Mouse (Mus musculus) midbrain, embryonic 14.5 days (tissue): ENCODE measurements around the gene Rps2. TPM values are rescaled to one million over a fixed set of nuclear protein-coding genes. Genes with fewer than 3 reads are reported as not detected.

Experiments
- ATAC-seq: fragments of 200-750 bp; cut with Nextera tagmentation; 2 replicates; pipeline ENCODE4 v1.8.0; 2017; ENCODE audit warnings: moderate number of reproducible peaks, moderate library complexity; ENCODE audit not compliant: low FRiP score, low TSS enrichment
- DNase-seq: peaks from one replicate; pipeline ENCODE4 v3.0.0-alpha.2; 2015
- H3K27ac ChIP-seq: fragments of 300-500 bp; sonication (generic); replicated peaks from 2 replicates; pipeline ENCODE4 v1.5.1; 2014; ENCODE audit warnings: mild to moderate bottlenecking, low read depth, low read length, moderate library complexity
- H3K27me3 ChIP-seq: fragments of 300-500 bp; sonication (generic); 2 replicates; pipeline ENCODE4 v1.6.1; 2014; ENCODE audit warnings: low read length, control low read depth, mixed read lengths; ENCODE audit not compliant: control insufficient read depth, insufficient read depth
- H3K36me3 ChIP-seq: fragments of 300-500 bp; sonication (generic); 2 replicates; pipeline ENCODE4 v1.6.1; 2014; ENCODE audit warnings: low read length, control low read depth; ENCODE audit not compliant: control insufficient read depth, insufficient read depth
- H3K4me1 ChIP-seq: fragments of 300-500 bp; sonication (generic); 2 replicates; pipeline ENCODE4 v1.6.1; 2014; ENCODE audit warnings: mild to moderate bottlenecking, antibody characterized with exemption, low read length, control low read depth; ENCODE audit not compliant: control insufficient read depth, insufficient read depth
- H3K4me2 ChIP-seq: fragments of 300-500 bp; sonication (generic); 2 replicates; pipeline ENCODE4 v1.6.1; 2014; ENCODE audit warnings: mild to moderate bottlenecking, low read length, moderate library complexity
- H3K4me3 ChIP-seq: fragments of 300-500 bp; sonication (generic); replicated peaks from 2 replicates; pipeline ENCODE4 v1.5.1; 2014; ENCODE audit warnings: low read depth, low read length
- H3K9ac ChIP-seq: fragments of 300-500 bp; sonication (generic); replicated peaks from 2 replicates; pipeline ENCODE4 v1.6.1; 2014; ENCODE audit warnings: mild to moderate bottlenecking, low read length, moderate library complexity
- H3K9me3 ChIP-seq: fragments of 300-500 bp; sonication (generic); 2 replicates; pipeline ENCODE4 v1.6.1; 2016; ENCODE audit warnings: low read length, control low read depth, mixed read lengths; ENCODE audit not compliant: control insufficient read depth
- WGBS: fragments of 180-500 bp; shearing (Covaris S2); extraction: QIAGEN DNeasy Blood & Tissue Kit; methylation state at CpG from one replicate; pipeline ENCODE4 v1.1.7; 2014; 5-methylcytosine and 5-hydroxymethylcytosine counted together
- polyA plus RNA-seq: library from polyadenylated mRNA; unstranded; fragments of >200 nt; fragmentation: Nextera tagmentation; extraction: Ambion mirVana; gene quantifications from 2 replicates; pipeline ENCODE4 v1.2.1, GENCODE M21; 2014

Gene Rps2
- polyA plus RNA-seq, 1 experiment from 2014 or later: 824 TPM

GRCm38 (mm10) chr17:24761121-24761520 is 43.2 kb downstream of the Rps2 start:
- WGBS: 54% methylated on average over 5 of the region's 5 CpGs
- no peaks in the 10 kb centered on the region; the same call in 1 of the 2 replicates for H3K27me3 ChIP-seq

DNA sequence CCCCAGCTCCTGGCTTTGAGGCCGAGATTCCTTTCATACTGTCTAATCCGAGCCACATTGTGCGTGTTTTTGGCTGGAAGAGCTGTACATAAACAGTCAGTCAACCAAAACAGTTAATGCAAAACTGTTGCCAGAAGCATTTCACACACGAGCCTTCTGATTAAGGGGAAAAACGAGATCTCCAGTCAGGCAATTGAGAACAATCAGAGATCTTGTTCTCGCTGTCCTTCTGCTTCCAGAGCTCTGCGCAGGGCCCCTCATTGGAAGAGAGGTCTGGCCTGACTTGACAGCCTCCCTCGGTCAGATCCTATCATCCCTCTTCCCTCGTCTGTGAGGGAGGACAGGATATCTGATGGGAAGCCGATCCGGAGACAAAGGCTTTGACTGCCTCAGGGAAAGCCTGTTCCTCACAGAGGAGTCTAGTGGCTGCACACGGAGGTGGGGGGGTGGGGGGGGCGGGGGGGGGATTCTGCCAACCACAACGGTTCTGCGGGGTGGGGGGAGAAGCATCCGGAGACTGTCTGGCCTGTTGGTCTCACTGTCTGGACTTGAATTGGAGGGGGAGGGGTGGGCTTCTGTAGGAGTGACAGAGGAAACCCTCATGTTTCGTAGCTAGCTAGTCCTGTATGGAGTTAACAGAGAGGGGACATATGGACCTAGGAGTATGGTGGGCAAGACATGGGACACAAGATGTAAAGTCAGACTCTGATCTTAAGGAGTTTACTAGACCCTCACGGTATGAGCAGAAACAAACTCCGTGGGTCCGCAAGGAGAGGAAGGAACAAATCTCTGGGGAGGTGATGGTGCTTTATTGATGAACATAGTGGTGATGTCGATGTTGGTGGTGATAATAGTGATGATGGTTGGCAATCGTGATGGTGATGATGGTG is 47.3 kb downstream of the Rps2 start:
- H3K9ac ChIP-seq: no peak overlapping the region
- H3K27ac ChIP-seq: peak overlapping the region; percentile 9; the same call in 1 of the 2 replicates
- H3K36me3 ChIP-seq: no peaks in the 10 kb centered on the region
- no peak overlapping the region for H3K4me2 ChIP-seq
- no peaks in the 10 kb centered on the region for H3K9me3 ChIP-seq
- DNase-seq (peak; percentile 20), ATAC-seq (no peak)
- 50% methylated on average over 22 of the region's 22 CpGs for WGBS
- no peak overlapping the region for H3K4me3 ChIP-seq
- H3K27me3 ChIP-seq: no peaks in the 10 kb centered on the region
- H3K4me1 ChIP-seq: no peaks in the 10 kb centered on the region

More at GRCm38 (mm10) chr17:24761121-24761520, 43.2 kb downstream of the Rps2 start:
- Histone ChIP-seq H3K9ac (no peak overlapping the region), H3K4me3 (no peak overlapping the region), H3K9me3 (no peaks in the 10 kb centered on the region), H3K4me2 (no peak overlapping the region), H3K36me3 (no peaks in the 10 kb centered on the region), H3K27ac (no peak overlapping the region), H3K4me1 (no peaks in the 10 kb centered on the region)
- ATAC-seq (no peak), DNase-seq (no peak)

DNA sequence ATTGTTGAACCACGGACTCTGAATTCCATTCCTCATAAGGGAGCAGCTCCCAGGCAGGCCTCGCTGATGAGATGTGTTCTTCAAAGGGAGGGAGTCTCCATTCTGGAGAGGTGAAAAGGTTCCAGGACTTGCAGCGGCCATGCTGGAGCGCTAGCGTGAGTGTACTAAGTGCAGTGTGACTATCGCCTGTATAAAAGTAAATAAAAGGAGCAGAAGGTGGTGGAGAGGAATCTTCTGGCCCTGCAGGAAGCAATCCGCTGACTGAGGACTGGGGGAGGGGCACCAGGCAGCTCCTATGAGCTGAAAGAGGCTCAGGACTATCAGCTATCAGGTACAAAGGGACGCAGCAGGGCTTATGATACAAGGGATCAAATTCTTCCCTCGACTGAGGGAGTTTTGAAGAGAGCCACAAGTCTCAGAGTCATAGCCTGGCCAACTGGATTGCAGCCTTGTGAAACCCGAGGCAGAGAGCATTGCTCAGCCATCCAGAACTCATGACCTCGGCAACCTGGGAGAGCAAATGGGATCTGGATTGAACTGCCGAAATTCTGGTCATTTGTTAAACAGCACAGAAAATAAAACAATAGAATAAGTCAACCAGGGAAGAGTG is 48.5 kb downstream of the Rps2 start:
- H3K9me3 ChIP-seq: no peaks in the 10 kb centered on the region
- no peak overlapping the region for H3K27ac ChIP-seq
- no peak overlapping the region for H3K9ac ChIP-seq
- no peak overlapping the region for H3K4me2 ChIP-seq
- no peak for DNase-seq
- 20% methylated on average over 12 of the region's 12 CpGs for WGBS
- H3K4me1 ChIP-seq: no peaks in the 10 kb centered on the region
- no peak overlapping the region for H3K4me3 ChIP-seq
- H3K27me3 ChIP-seq: no peaks in the 10 kb centered on the region
- ATAC-seq: no peak
- H3K36me3 ChIP-seq: no peaks in the 10 kb centered on the region

DNA sequence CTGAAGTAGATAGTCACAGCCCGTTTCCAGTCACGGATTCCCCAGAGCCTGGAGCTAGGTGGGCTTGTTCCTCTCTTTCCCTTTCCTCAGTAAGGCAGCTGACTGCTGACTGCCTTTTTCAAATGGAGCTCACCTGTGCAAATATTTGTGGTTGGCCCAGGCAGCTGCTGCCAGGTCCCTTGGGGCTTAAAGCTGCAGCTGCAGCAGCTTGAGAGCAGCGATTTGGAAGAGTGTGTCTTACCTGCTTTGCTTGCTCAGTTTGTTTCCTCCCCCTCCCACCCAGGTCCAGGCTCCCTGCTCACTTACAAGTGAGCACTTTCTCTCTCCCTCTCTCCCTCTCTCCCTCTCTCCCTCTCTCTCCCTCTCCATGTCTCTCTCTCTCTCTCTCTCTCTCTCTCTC is 51.2 kb downstream of the Rps2 start:
- no peak overlapping the region for H3K4me3 ChIP-seq
- no peak overlapping the region for H3K9ac ChIP-seq
- no peaks in the 10 kb centered on the region for H3K4me1 ChIP-seq
- no peaks in the 10 kb centered on the region for H3K27me3 ChIP-seq
- 36% methylated on average over 3 of the region's 3 CpGs for WGBS
- H3K27ac ChIP-seq: no peak overlapping the region
- no peaks in the 10 kb centered on the region for H3K9me3 ChIP-seq
- H3K36me3 ChIP-seq: no peaks in the 10 kb centered on the region
- ATAC-seq (no peak), DNase-seq (peak; percentile 18)
- no peak overlapping the region for H3K4me2 ChIP-seq

Other genes starting within 250 kb of the Rps2 start
- 22.7 and 22.8 TPM in 2 replicates for gene E4f1, start 247.8 kb upstream of the Rps2 start, polyA plus RNA-seq
- gene Pgp, start 247.7 kb upstream of the Rps2 start, polyA plus RNA-seq: 60.5 and 62.7 TPM in 2 replicates
- gene Bricd5, start 244.2 kb upstream of the Rps2 start, polyA plus RNA-seq: 0.45 TPM in 1 of 2 replicates, not detected in the other
- gene Mlst8, start 239.0 kb upstream of the Rps2 start, polyA plus RNA-seq: 36.2 and 43.0 TPM in 2 replicates
- 34.8 and 37.5 TPM in 2 replicates for gene Caskin1, start 229.5 kb upstream of the Rps2 start, polyA plus RNA-seq
- gene Traf7, start 190.2 kb upstream of the Rps2 start, polyA plus RNA-seq: 86.2 and 90.8 TPM in 2 replicates
- gene Rab26, start 183.9 kb upstream of the Rps2 start, polyA plus RNA-seq: 4.9 and 6.5 TPM in 2 replicates
- 18.0 and 28.3 TPM in 2 replicates for gene Pkd1, start 168.3 kb upstream of the Rps2 start, polyA plus RNA-seq
- gene Tsc2, start 85.5 kb upstream of the Rps2 start, polyA plus RNA-seq: 79.5 and 89.5 TPM in 2 replicates
- gene Nthl1, start 85.4 kb upstream of the Rps2 start, polyA plus RNA-seq: 6.5 and 8.9 TPM in 2 replicates
- gene Slc9a3r2, start 67.8 kb upstream of the Rps2 start, polyA plus RNA-seq: 36.7 and 39.2 TPM in 2 replicates
- not detected in 2 replicates for gene Npw, start 59.7 kb upstream of the Rps2 start, polyA plus RNA-seq
- 22.8 and 24.5 TPM in 2 replicates for gene Zfp598, start 48.4 kb upstream of the Rps2 start, polyA plus RNA-seq
- gene Syngr3, start 28.2 kb upstream of the Rps2 start, polyA plus RNA-seq: 147 and 169 TPM in 2 replicates
- 35.9 and 38.3 TPM in 2 replicates for gene Gfer, start 22.0 kb upstream of the Rps2 start, polyA plus RNA-seq
- 1.8 and 1.9 TPM in 2 replicates for gene Noxo1, start 21.9 kb upstream of the Rps2 start, polyA plus RNA-seq
- 68.0 and 73.0 TPM in 2 replicates for gene Tbl3, start 10.5 kb upstream of the Rps2 start, polyA plus RNA-seq
- gene Rnf151, start 53 bp upstream of the Rps2 start, polyA plus RNA-seq: 0.32 TPM in 1 of 2 replicates, not detected in the other
- gene Ndufb10, start 6.4 kb downstream of the Rps2 start, polyA plus RNA-seq: 282 and 319 TPM in 2 replicates
- gene Rpl3l, start 9.7 kb downstream of the Rps2 start, polyA plus RNA-seq: not detected in 2 replicates
- 19.7 and 20.1 TPM in 2 replicates for gene Msrb1, start 18.5 kb downstream of the Rps2 start, polyA plus RNA-seq
- gene Hs3st6, start 34.9 kb downstream of the Rps2 start, polyA plus RNA-seq: not detected in 2 replicates
- gene Meiob, start 86.2 kb downstream of the Rps2 start, polyA plus RNA-seq: not detected in 2 replicates
- 55.4 and 71.0 TPM in 2 replicates for gene Hagh, start 122.0 kb downstream of the Rps2 start, polyA plus RNA-seq
- 18.0 and 18.9 TPM in 2 replicates for gene Fahd1, start 132.2 kb downstream of the Rps2 start, polyA plus RNA-seq
- 0.18 TPM in 1 of 2 replicates, not detected in the other for gene Igfals, start 147.9 kb downstream of the Rps2 start, polyA plus RNA-seq
- gene Nubp2, start 168.2 kb downstream of the Rps2 start, polyA plus RNA-seq: 70.4 and 73.3 TPM in 2 replicates
- gene Spsb3, start 168.5 kb downstream of the Rps2 start, polyA plus RNA-seq: 77.3 and 93.2 TPM in 2 replicates
- gene Eme2, start 177.0 kb downstream of the Rps2 start, polyA plus RNA-seq: 21.6 and 26.9 TPM in 2 replicates
- gene Mrps34, start 177.0 kb downstream of the Rps2 start, polyA plus RNA-seq: 74.7 and 86.7 TPM in 2 replicates
- 77.4 and 112 TPM in 2 replicates for gene Nme3, start 178.4 kb downstream of the Rps2 start, polyA plus RNA-seq
- 83.3 and 86.1 TPM in 2 replicates for gene Mapk8ip3, start 218.9 kb downstream of the Rps2 start, polyA plus RNA-seq
- 66.9 and 71.0 TPM in 2 replicates for gene Jpt2, start 242.6 kb downstream of the Rps2 start, polyA plus RNA-seq